Mouse (Mus musculus): Measurements from ENCODE around the gene Pth2. TPM values are rescaled to one million over a fixed set of nuclear protein-coding genes. Genes with fewer than 3 reads are reported as not detected.
A peak's percentile ranks its signal among the peaks of the same experiment; 100 is the strongest.

The Pth2 gene
- polyA plus RNA-seq, 1 experiment from 2014 or later, result not detected

- no peak for ATAC-seq (ENCODE audit: low read depth)
- H3K36me3 ChIP-seq (ENCODE audit: control insufficient read depth, insufficient read depth, low read length), result no peaks in the 10 kb centered on the region
- 0 out of 2 replicates have a peak, but pooled peaks cover 3% of the 10 kb centered on the region for H3K4me1 ChIP-seq (replicated peaks; ENCODE audit: control insufficient read depth, insufficient read depth, low read length)
- H3K4me2 ChIP-seq (ENCODE audit: low read depth, low read length), result no peak overlapping the region
- peaks cover 3% of the 10 kb centered on the region for H3K9me3 ChIP-seq (ENCODE audit: control insufficient read depth, low read length)
- H3K27ac ChIP-seq (ENCODE audit: low read length), result no peak overlapping the region
- no peak overlapping the region for H3K4me3 ChIP-seq (ENCODE audit: low read length)
- H3K27me3 ChIP-seq (ENCODE audit: control insufficient read depth, insufficient read depth, low read depth, low read length), result peaks cover 73% of the 10 kb centered on the region
- 2% methylated on average over 13 of the region's 13 CpGs for WGBS
- H3K9ac ChIP-seq (ENCODE audit: low read length), result no peak overlapping the region
Measured at GRCm38 (mm10) chr7:45175398-45175797, 5.4 kb upstream of the Pth2 start.

- ATAC-seq (ENCODE audit: low read depth), result no peak
- Histone ChIP-seq H3K27me3 (ENCODE audit: control insufficient read depth, insufficient read depth, low read depth, low read length) (peaks cover 74% of the 10 kb centered on the region), H3K27ac (ENCODE audit: low read length) (no peak overlapping the region), H3K36me3 (ENCODE audit: control insufficient read depth, insufficient read depth, low read length) (no peaks in the 10 kb centered on the region), H3K9ac (ENCODE audit: low read length) (no peak overlapping the region), H3K4me1 (replicated peaks; ENCODE audit: control insufficient read depth, insufficient read depth, low read length) (0 out of 2 replicates have a peak, but pooled peaks cover 3% of the 10 kb centered on the region), H3K9me3 (ENCODE audit: control insufficient read depth, low read length) (no peaks in the 10 kb centered on the region), H3K4me3 (ENCODE audit: low read length) (no peak overlapping the region), H3K4me2 (ENCODE audit: low read depth, low read length) (no peak overlapping the region)
- under 1% methylated on average over 23 of the region's 23 CpGs for WGBS
Measured at GRCm38 (mm10) chr7:45175929-45176328, 4.9 kb upstream of the Pth2 start.

GRCm38 (mm10) chr7:45176356-45176755 lies 4.4 kb upstream of the Pth2 start:
- no peak for ATAC-seq (ENCODE audit: low read depth)
- Histone ChIP-seq H3K4me2 (ENCODE audit: low read depth, low read length) (no peak overlapping the region), H3K4me3 (ENCODE audit: low read length) (no peak overlapping the region), H3K9me3 (ENCODE audit: control insufficient read depth, low read length) (no peaks in the 10 kb centered on the region), H3K27me3 (ENCODE audit: control insufficient read depth, insufficient read depth, low read depth, low read length) (peaks cover 74% of the 10 kb centered on the region), H3K9ac (ENCODE audit: low read length) (no peak overlapping the region), H3K4me1 (replicated peaks; ENCODE audit: control insufficient read depth, insufficient read depth, low read length) (0 out of 2 replicates have a peak, but pooled peaks cover 3% of the 10 kb centered on the region), H3K36me3 (ENCODE audit: control insufficient read depth, insufficient read depth, low read length) (no peaks in the 10 kb centered on the region), H3K27ac (ENCODE audit: low read length) (no peak overlapping the region)
- WGBS, result 2% methylated on average over 26 of the region's 31 CpGs

GRCm38 (mm10) chr7:45178550-45178949 lies 2.2 kb upstream of the Pth2 start:
- no peak overlapping the region for H3K4me3 ChIP-seq (ENCODE audit: low read length)
- H3K27ac ChIP-seq (ENCODE audit: low read length), result no peak overlapping the region
- no peak overlapping the region for H3K4me2 ChIP-seq (ENCODE audit: low read depth, low read length)
- no peaks in the 10 kb centered on the region for H3K36me3 ChIP-seq (ENCODE audit: control insufficient read depth, insufficient read depth, low read length)
- no peaks in the 10 kb centered on the region for H3K9me3 ChIP-seq (ENCODE audit: control insufficient read depth, low read length)
- ATAC-seq (ENCODE audit: low read depth), result no peak
- 21% methylated on average over 7 of the region's 7 CpGs for WGBS
- H3K9ac ChIP-seq (ENCODE audit: low read length), result no peak overlapping the region
- H3K4me1 ChIP-seq (replicated peaks; ENCODE audit: control insufficient read depth, insufficient read depth, low read length), result peaks cover 8% of the 10 kb centered on the region
- peaks cover 94% of the 10 kb centered on the region for H3K27me3 ChIP-seq (ENCODE audit: control insufficient read depth, insufficient read depth, low read depth, low read length)

- H3K9ac ChIP-seq (ENCODE audit: low read length), result no peak within 1 kb of the TSS
- H3K27ac ChIP-seq (ENCODE audit: low read length), result no peak within 1 kb of the TSS
- no peak within 1 kb of the TSS for H3K4me3 ChIP-seq (ENCODE audit: low read length)
- H3K27me3 ChIP-seq (ENCODE audit: control insufficient read depth, insufficient read depth, low read depth, low read length), result peaks cover 97% of the 10 kb centered on the region
- peaks cover 8% of the 10 kb centered on the region for H3K4me1 ChIP-seq (replicated peaks; ENCODE audit: control insufficient read depth, insufficient read depth, low read length)
- WGBS, result 28% methylated on average over 7 of the region's 7 CpGs
- ATAC-seq (ENCODE audit: low read depth), result no peak
- no peak within 1 kb of the TSS for H3K4me2 ChIP-seq (ENCODE audit: low read depth, low read length)
- no peaks in the 10 kb centered on the region for H3K9me3 ChIP-seq (ENCODE audit: control insufficient read depth, low read length)
- H3K36me3 ChIP-seq (ENCODE audit: control insufficient read depth, insufficient read depth, low read length), result no peaks in the 10 kb centered on the region
Measured at GRCm38 (mm10) chr7:45179469-45179868, 1.3 kb upstream of the Pth2 start, which contains the start of gene Gfy. Gene Gfy, minus strand, starts transcription at chr7:45179569.

GRCm38 (mm10) chr7:45181540-45181939 lies 745 bp downstream of the Pth2 start:
- Histone ChIP-seq H3K9me3 (ENCODE audit: control insufficient read depth, low read length) (no peaks in the 10 kb centered on the region), H3K9ac (ENCODE audit: low read length) (no peak overlapping the region), H3K4me2 (ENCODE audit: low read depth, low read length) (peak overlapping the region; percentile 64; the same call in 1 of the 2 replicates), H3K27ac (ENCODE audit: low read length) (no peak overlapping the region), H3K27me3 (ENCODE audit: control insufficient read depth, insufficient read depth, low read depth, low read length) (peaks cover 95% of the 10 kb centered on the region), H3K36me3 (ENCODE audit: control insufficient read depth, insufficient read depth, low read length) (no peaks in the 10 kb centered on the region), H3K4me1 (replicated peaks; ENCODE audit: control insufficient read depth, insufficient read depth, low read length) (peaks cover 5% of the 10 kb centered on the region), H3K4me3 (ENCODE audit: low read length) (no peak overlapping the region)
- 4% methylated on average over 35 of the region's 35 CpGs for WGBS
- ATAC-seq (ENCODE audit: low read depth), result no peak

GRCm38 (mm10) chr7:45182199-45182601 lies 1.4 kb downstream of the Pth2 start:
- peak overlapping the region; percentile 64 for H3K4me2 ChIP-seq (ENCODE audit: low read depth, low read length)
- peaks cover 5% of the 10 kb centered on the region for H3K4me1 ChIP-seq (replicated peaks; ENCODE audit: control insufficient read depth, insufficient read depth, low read length)
- H3K9ac ChIP-seq (ENCODE audit: low read length), result peak overlapping the region; percentile 25
- H3K36me3 ChIP-seq (ENCODE audit: control insufficient read depth, insufficient read depth, low read length), result no peaks in the 10 kb centered on the region
- H3K9me3 ChIP-seq (ENCODE audit: control insufficient read depth, low read length), result no peaks in the 10 kb centered on the region
- no peak overlapping the region for H3K27ac ChIP-seq (ENCODE audit: low read length)
- peak overlapping the region; percentile 40 for H3K4me3 ChIP-seq (ENCODE audit: low read length)
- H3K27me3 ChIP-seq (ENCODE audit: control insufficient read depth, insufficient read depth, low read depth, low read length), result peaks cover 94% of the 10 kb centered on the region
- peak; percentile 95 for ATAC-seq (ENCODE audit: low read depth)
- WGBS, result under 1% methylated on average over 34 of the region's 34 CpGs

GRCm38 (mm10) chr7:45182606-45183005 lies 1.8 kb downstream of the Pth2 start:
- peaks cover 5% of the 10 kb centered on the region for H3K4me1 ChIP-seq (replicated peaks; ENCODE audit: control insufficient read depth, insufficient read depth, low read length)
- no peaks in the 10 kb centered on the region for H3K9me3 ChIP-seq (ENCODE audit: control insufficient read depth, low read length)
- peaks cover 90% of the 10 kb centered on the region for H3K27me3 ChIP-seq (ENCODE audit: control insufficient read depth, insufficient read depth, low read depth, low read length)
- 15% methylated on average over 11 of the region's 11 CpGs for WGBS
- peak overlapping the region; percentile 64 for H3K4me2 ChIP-seq (ENCODE audit: low read depth, low read length)
- H3K36me3 ChIP-seq (ENCODE audit: control insufficient read depth, insufficient read depth, low read length), result no peaks in the 10 kb centered on the region
- H3K9ac ChIP-seq (ENCODE audit: low read length), result peak overlapping the region; percentile 25
- H3K27ac ChIP-seq (ENCODE audit: low read length), result no peak overlapping the region
- ATAC-seq (ENCODE audit: low read depth), result peak; percentile 37
- peak overlapping the region; percentile 40 for H3K4me3 ChIP-seq (ENCODE audit: low read length)

GRCm38 (mm10) chr7:45183672-45184071 lies 2.9 kb downstream of the Pth2 start:
- H3K4me1 ChIP-seq (replicated peaks; ENCODE audit: control insufficient read depth, insufficient read depth, low read length), result peaks cover 5% of the 10 kb centered on the region
- H3K27ac ChIP-seq (ENCODE audit: low read length), result no peak overlapping the region
- peaks cover 83% of the 10 kb centered on the region for H3K27me3 ChIP-seq (ENCODE audit: control insufficient read depth, insufficient read depth, low read depth, low read length)
- no peaks in the 10 kb centered on the region for H3K36me3 ChIP-seq (ENCODE audit: control insufficient read depth, insufficient read depth, low read length)
- no peak overlapping the region for H3K9ac ChIP-seq (ENCODE audit: low read length)
- WGBS, result 58% methylated on average over 7 of the region's 7 CpGs
- no peak for ATAC-seq (ENCODE audit: low read depth)
- H3K4me2 ChIP-seq (ENCODE audit: low read depth, low read length), result no peak overlapping the region
- H3K9me3 ChIP-seq (ENCODE audit: control insufficient read depth, low read length), result no peaks in the 10 kb centered on the region
- H3K4me3 ChIP-seq (ENCODE audit: low read length), result no peak overlapping the region

GRCm38 (mm10) chr7:45185921-45186320 lies 5.1 kb downstream of the Pth2 start:
- WGBS, result 58% methylated on average over 7 of the region's 7 CpGs

More at GRCm38 (mm10) chr7:45185921-45186320, 5.1 kb downstream of the Pth2 start:
- H3K9ac ChIP-seq (ENCODE audit: low read length), result no peak overlapping the region
- H3K27ac ChIP-seq (ENCODE audit: low read length), result no peak overlapping the region
- no peak overlapping the region for H3K4me3 ChIP-seq (ENCODE audit: low read length)
- no peak overlapping the region for H3K4me2 ChIP-seq (ENCODE audit: low read depth, low read length)
- peaks cover 70% of the 10 kb centered on the region for H3K27me3 ChIP-seq (ENCODE audit: control insufficient read depth, insufficient read depth, low read depth, low read length)
- no peak for ATAC-seq (ENCODE audit: low read depth)
- no peaks in the 10 kb centered on the region for H3K36me3 ChIP-seq (ENCODE audit: control insufficient read depth, insufficient read depth, low read length)
- H3K4me1 ChIP-seq (replicated peaks; ENCODE audit: control insufficient read depth, insufficient read depth, low read length), result peaks cover 5% of the 10 kb centered on the region
- H3K9me3 ChIP-seq (ENCODE audit: control insufficient read depth, low read length), result no peaks in the 10 kb centered on the region

Measured in lung, embryonic 16.5 days (tissue).